Mouse (Mus musculus) stomach, embryonic 15.5 days (tissue): Measurements from ENCODE around the gene Ccdc32. TPM values are rescaled to one million over a fixed set of nuclear protein-coding genes. Genes with fewer than 3 reads are reported as not detected.

Experiments
- ATAC-seq: fragments of 200-750 bp; cut with Nextera tagmentation; 2 replicates; pipeline ENCODE4 v1.8.0; 2017; ENCODE audit warnings: low read depth, moderate number of reproducible peaks, moderate TSS enrichment; ENCODE audit not compliant: insufficient read depth, low FRiP score
- H3K27ac ChIP-seq: fragments of 300-500 bp; sonication (generic); 2 replicates; pipeline ENCODE4 v1.5.1; 2015; ENCODE audit warnings: mild to moderate bottlenecking, inconsistent platforms
- H3K27me3 ChIP-seq: fragments of 300-500 bp; sonication (generic); replicated peaks from 2 replicates; pipeline ENCODE4 v1.6.1; 2015; ENCODE audit warnings: inconsistent platforms
- H3K36me3 ChIP-seq: fragments of 300-500 bp; sonication (generic); 2 replicates; pipeline ENCODE4 v1.6.1; 2015; ENCODE audit warnings: inconsistent platforms
- H3K4me1 ChIP-seq: fragments of 300-500 bp; sonication (generic); 2 replicates; pipeline ENCODE4 v1.6.1; 2015; ENCODE audit warnings: inconsistent platforms
- H3K4me2 ChIP-seq: fragments of 300-500 bp; sonication (generic); 2 replicates; pipeline ENCODE4 v1.6.1; 2015; ENCODE audit warnings: mild to moderate bottlenecking, inconsistent platforms
- H3K4me3 ChIP-seq: fragments of 300-500 bp; sonication (generic); replicated peaks from 2 replicates; pipeline ENCODE4 v1.5.1; 2015; ENCODE audit warnings: inconsistent platforms
- H3K9ac ChIP-seq: fragments of 300-500 bp; sonication (generic); 2 replicates; pipeline ENCODE4 v1.6.1; 2015; ENCODE audit warnings: inconsistent platforms
- H3K9me3 ChIP-seq: fragments of 300-500 bp; sonication (generic); 2 replicates; pipeline ENCODE4 v1.6.1; 2016; ENCODE audit warnings: inconsistent platforms
- WGBS: fragments of 180-500 bp; shearing (Covaris S2); methylation state at CpG from one replicate; pipeline ENCODE4 v1.1.7; 2015; 5-methylcytosine and 5-hydroxymethylcytosine counted together
- polyA plus RNA-seq: library from polyadenylated mRNA; unstranded; fragments of >200 nt; fragmentation: Nextera tagmentation; extraction: Ambion mirVana; gene quantifications from 2 replicates; pipeline ENCODE4 v1.2.1, GENCODE M21; 2015

Gene Ccdc32
- polyA plus RNA-seq, result 22.3 and 24.7 TPM in 2 replicates

GRCm38 (mm10) chr2:119028941-119029551 lies at the start of gene Ccdc32:
TSS of gene Ccdc32 (minus strand) at chr2:119029393.
- no peak within 1 kb of the TSS for H3K27ac ChIP-seq
- peak within 1 kb of the TSS; percentile 62 for H3K4me3 ChIP-seq
- no peaks in the 10 kb centered on the region for H3K27me3 ChIP-seq
- H3K4me1 ChIP-seq, result peaks cover 8% of the 10 kb centered on the region
- peaks cover 5% of the 10 kb centered on the region; the same call in 1 of the 2 replicates for H3K36me3 ChIP-seq
- H3K4me2 ChIP-seq, result peak within 1 kb of the TSS; percentile 66
- under 1% methylated on average over 28 of the region's 28 CpGs for WGBS
- peak; percentile 92 for ATAC-seq
- peak within 1 kb of the TSS; percentile 64 for H3K9ac ChIP-seq
- H3K9me3 ChIP-seq, result no peaks in the 10 kb centered on the region

- H3K4me3 ChIP-seq, result no peak overlapping the region
- ATAC-seq, result no peak
- H3K27ac ChIP-seq, result no peak overlapping the region
- peaks cover 6% of the 10 kb centered on the region for H3K36me3 ChIP-seq
- H3K27me3 ChIP-seq, result no peaks in the 10 kb centered on the region
- no peak overlapping the region for H3K4me2 ChIP-seq
- no peaks in the 10 kb centered on the region for H3K4me1 ChIP-seq
- H3K9ac ChIP-seq, result no peak overlapping the region
- 90% methylated on average over 4 of the region's 4 CpGs for WGBS
- H3K9me3 ChIP-seq, result no peaks in the 10 kb centered on the region
These were observed 43.2 kb upstream of the Ccdc32 start for GRCm38 (mm10) chr2:119072397-119072796.

GRCm38 (mm10) chr2:119060139-119060538 lies 30.9 kb upstream of the Ccdc32 start:
- Histone ChIP-seq H3K36me3 (0 out of 2 replicates have a peak, but pooled peaks cover 4% of the 10 kb centered on the region), H3K4me1 (no peaks in the 10 kb centered on the region), H3K27me3 (no peaks in the 10 kb centered on the region), H3K9me3 (no peaks in the 10 kb centered on the region), H3K4me2 (no peak overlapping the region), H3K9ac (no peak overlapping the region), H3K4me3 (no peak overlapping the region), H3K27ac (no peak overlapping the region)
- ATAC-seq, result no peak
- 87% methylated on average over 2 of the region's 2 CpGs for WGBS

- no peaks in the 10 kb centered on the region for H3K9me3 ChIP-seq
- no peak overlapping the region for H3K27ac ChIP-seq
- no peak overlapping the region for H3K9ac ChIP-seq
- no peaks in the 10 kb centered on the region for H3K36me3 ChIP-seq
- no peak for ATAC-seq
- H3K4me2 ChIP-seq, result no peak overlapping the region
- no peaks in the 10 kb centered on the region for H3K27me3 ChIP-seq
- no peak overlapping the region for H3K4me3 ChIP-seq
- 84% methylated on average over 4 of the region's 4 CpGs for WGBS
- no peaks in the 10 kb centered on the region for H3K4me1 ChIP-seq
These were observed 21.0 kb upstream of the Ccdc32 start for GRCm38 (mm10) chr2:119050132-119050650.

DNA sequence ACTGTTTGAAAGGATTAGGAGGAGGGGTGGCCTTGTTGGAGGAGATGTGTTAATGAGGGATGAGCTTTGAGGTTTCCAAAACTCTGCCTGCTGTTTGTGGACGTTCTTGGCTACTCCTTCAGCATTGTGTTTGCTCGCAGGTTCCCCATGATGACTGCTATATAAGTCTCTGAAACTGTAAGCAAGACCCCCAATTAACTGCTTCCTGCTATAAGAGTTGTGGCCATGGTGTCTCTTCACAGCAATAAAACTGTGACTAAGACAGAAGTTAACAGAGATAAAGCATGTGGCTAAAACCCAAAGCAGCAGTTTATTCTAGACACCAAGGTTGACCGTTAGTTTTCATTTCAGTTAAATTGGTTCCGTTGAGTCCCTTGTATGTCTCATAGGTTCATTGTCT lies 18.7 kb upstream of the Ccdc32 start:
- H3K27me3 ChIP-seq, result no peaks in the 10 kb centered on the region
- WGBS, result 16% methylated on average over 4 of the region's 4 CpGs
- ATAC-seq, result no peak
- no peaks in the 10 kb centered on the region for H3K36me3 ChIP-seq
- H3K27ac ChIP-seq, result no peak overlapping the region; the same call in 1 of the 2 replicates
- peak overlapping the region; percentile 52 for H3K4me2 ChIP-seq
- H3K4me1 ChIP-seq, result no peaks in the 10 kb centered on the region
- H3K9me3 ChIP-seq, result no peaks in the 10 kb centered on the region
- H3K9ac ChIP-seq, result peak overlapping the region; percentile 46; the same call in 1 of the 2 replicates
- peak overlapping the region; percentile 84 for H3K4me3 ChIP-seq

DNA sequence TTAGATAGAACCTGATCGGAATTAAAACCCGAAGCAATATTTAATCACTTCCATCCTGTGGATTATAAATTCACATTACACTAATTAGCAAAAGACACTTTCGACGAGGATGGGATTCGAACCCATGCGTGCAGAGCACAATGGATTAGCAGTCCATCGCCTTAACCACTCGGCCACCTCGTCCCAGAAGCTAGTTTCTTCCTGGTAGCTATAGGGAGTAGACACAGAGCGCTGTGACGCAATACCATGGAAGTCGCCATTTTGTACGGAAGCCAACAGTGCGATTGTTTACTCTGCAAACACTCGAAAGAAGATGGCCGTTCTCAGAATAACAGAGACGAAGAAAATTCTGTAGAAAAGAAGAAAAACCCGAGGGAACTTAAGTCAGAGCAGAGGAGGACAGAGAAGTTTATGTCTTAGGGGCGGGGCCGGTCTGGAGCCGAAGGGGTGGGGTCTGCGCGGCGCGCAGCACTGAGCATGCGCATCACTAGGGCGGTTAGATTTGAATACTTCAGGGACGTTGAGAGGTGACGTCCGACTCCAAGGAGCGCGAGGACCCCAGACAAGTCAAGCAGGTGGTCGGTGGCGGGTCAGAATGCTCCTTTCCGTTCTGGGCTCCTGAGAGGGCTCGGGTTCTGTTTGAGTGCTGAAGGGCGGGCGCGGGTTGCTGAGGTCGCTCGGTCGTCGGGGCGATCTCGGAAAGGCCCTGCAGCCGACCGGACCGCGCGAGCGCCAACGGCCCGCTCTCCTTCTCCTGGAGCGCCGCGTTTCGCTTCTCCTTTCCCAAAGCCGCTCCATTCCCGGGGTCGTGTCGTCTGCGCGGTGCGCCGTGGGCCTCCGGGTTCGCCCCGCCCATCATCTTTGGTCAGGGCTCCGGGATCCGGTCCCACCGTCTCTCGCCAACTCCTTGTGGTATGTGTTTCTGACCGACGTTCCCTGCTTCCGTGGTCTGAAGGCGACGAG lies 17.7 kb upstream of the Ccdc32 start, which contains the start of gene Knl1:
Knl1 (plus strand) TSS at position 471 of the 963 bp plus-strand sequence.
- peak; percentile 94 for ATAC-seq
- H3K27me3 ChIP-seq, result no peaks in the 10 kb centered on the region
- H3K36me3 ChIP-seq, result no peaks in the 10 kb centered on the region
- peak within 1 kb of the TSS; percentile 77 for H3K27ac ChIP-seq
- peak within 1 kb of the TSS; percentile 46 for H3K9ac ChIP-seq
- H3K4me2 ChIP-seq, result peak within 1 kb of the TSS; percentile 52
- WGBS, result under 1% methylated on average over 77 of the region's 77 CpGs
- no peaks in the 10 kb centered on the region for H3K9me3 ChIP-seq
- H3K4me3 ChIP-seq, result peak within 1 kb of the TSS; percentile 84
- no peaks in the 10 kb centered on the region for H3K4me1 ChIP-seq

DNA sequence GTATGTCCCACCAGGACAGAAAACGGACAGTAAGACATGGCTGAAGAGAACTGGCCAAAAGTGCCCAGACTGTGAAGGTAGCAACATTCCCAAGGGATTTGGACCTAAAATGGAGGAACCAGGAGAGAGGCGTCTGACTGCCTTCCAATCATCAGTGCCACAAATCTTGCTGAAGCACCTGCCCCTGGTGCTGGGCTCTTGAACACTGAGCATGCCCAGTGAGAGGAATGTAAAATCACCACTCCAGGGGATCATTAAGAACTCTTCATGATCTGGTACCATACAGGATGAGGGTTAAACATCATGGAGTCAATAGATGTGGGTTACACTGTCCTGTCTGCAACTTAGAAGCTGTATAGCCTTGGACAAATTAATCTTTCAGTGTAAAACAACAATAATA lies 16.0 kb upstream of the Ccdc32 start:
- no peaks in the 10 kb centered on the region for H3K4me1 ChIP-seq
- no peak overlapping the region for H3K27ac ChIP-seq
- no peaks in the 10 kb centered on the region for H3K27me3 ChIP-seq
- H3K4me2 ChIP-seq, result no peak overlapping the region
- WGBS, result 71% methylated on average over 2 of the region's 2 CpGs
- H3K4me3 ChIP-seq, result no peak overlapping the region
- H3K9me3 ChIP-seq, result no peaks in the 10 kb centered on the region
- no peak overlapping the region for H3K9ac ChIP-seq
- no peaks in the 10 kb centered on the region for H3K36me3 ChIP-seq
- ATAC-seq, result no peak

DNA sequence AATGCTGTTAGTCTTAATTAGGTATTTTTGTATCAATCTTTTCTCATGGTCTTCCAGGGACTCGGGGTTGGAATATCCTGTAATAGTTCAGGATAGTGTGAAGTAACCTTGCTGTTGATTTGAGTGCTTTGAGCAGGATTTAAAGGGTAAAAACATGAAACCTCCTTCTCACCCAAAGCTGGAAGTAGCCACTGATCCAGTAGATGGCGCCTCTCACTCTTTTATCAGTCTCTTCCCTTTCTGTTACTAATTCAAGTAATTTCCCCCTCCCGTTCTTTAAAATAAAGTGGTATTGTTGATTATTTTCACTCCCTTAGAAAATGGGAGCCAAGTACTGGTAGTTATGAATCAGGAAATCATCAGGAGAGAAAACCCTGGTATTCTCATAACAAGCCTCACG lies 11.7 kb upstream of the Ccdc32 start:
- Histone ChIP-seq H3K9ac (no peak overlapping the region), H3K4me2 (no peak overlapping the region), H3K4me3 (no peak overlapping the region), H3K36me3 (peaks cover 15% of the 10 kb centered on the region), H3K4me1 (no peaks in the 10 kb centered on the region), H3K27ac (no peak overlapping the region), H3K9me3 (no peaks in the 10 kb centered on the region), H3K27me3 (no peaks in the 10 kb centered on the region)
- ATAC-seq, result no peak
- 46% methylated on average over 4 of the region's 4 CpGs for WGBS

GRCm38 (mm10) chr2:119035397-119035745 lies 6.2 kb upstream of the Ccdc32 start:
- peak overlapping the region; percentile 94 for H3K4me3 ChIP-seq
- 0 out of 2 replicates have a peak, but pooled peaks have one; percentile 6 for ATAC-seq
- peak overlapping the region; percentile 78 for H3K4me2 ChIP-seq
- peak overlapping the region; percentile 83 for H3K9ac ChIP-seq
- H3K4me1 ChIP-seq, result 0 out of 2 replicates have a peak, but pooled peaks cover 4% of the 10 kb centered on the region
- 8% methylated on average over 7 of the region's 7 CpGs for whole genome bisulfite sequencing
- H3K27ac ChIP-seq, result peak overlapping the region; percentile 88; the same call in 1 of the 2 replicates
- H3K36me3 ChIP-seq, result peaks cover 15% of the 10 kb centered on the region
- H3K9me3 ChIP-seq, result no peaks in the 10 kb centered on the region
- H3K27me3 ChIP-seq, result no peaks in the 10 kb centered on the region

- WGBS, result under 1% methylated on average over 49 of the region's 49 CpGs
- Histone ChIP-seq H3K9me3 (no peaks in the 10 kb centered on the region), H3K4me3 (peak within 1 kb of the TSS; percentile 94), H3K36me3 (peaks cover 15% of the 10 kb centered on the region), H3K9ac (peak within 1 kb of the TSS; percentile 83), H3K4me2 (peak within 1 kb of the TSS; percentile 78), H3K27me3 (no peaks in the 10 kb centered on the region), H3K27ac (peak within 1 kb of the TSS; percentile 88), H3K4me1 (0 out of 2 replicates have a peak, but pooled peaks cover 4% of the 10 kb centered on the region)
- ATAC-seq, result peak; percentile 96
These were observed 5.6 kb upstream of the Ccdc32 start, which contains the start of gene Rpusd2 for GRCm38 (mm10) chr2:119034656-119035396. TSS of gene Rpusd2 (plus strand) at chr2:119034790.

DNA sequence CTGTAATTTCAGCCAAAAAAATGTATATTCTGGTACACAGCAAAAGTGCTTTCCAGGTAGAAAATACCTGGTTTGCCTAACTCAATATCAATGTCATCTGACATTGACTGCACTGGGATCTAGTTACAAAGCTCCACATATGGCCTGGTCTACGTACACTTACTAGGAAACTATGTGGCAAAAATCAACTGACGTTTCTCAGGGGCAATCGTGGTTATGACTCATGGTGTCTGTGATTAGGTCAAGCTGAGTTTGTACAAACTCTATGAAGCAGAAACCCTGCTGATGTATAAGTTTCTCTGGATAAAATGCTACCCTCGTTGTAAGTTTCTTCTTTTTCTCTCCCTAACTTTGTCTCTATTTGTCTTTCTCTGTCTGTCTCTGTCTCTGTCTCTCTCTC lies 3.0 kb upstream of the Ccdc32 start:
- no peak for ATAC-seq
- H3K9me3 ChIP-seq, result no peaks in the 10 kb centered on the region
- no peak overlapping the region for H3K4me3 ChIP-seq
- H3K27ac ChIP-seq, result no peak overlapping the region
- peaks cover 12% of the 10 kb centered on the region for H3K4me1 ChIP-seq
- H3K27me3 ChIP-seq, result no peaks in the 10 kb centered on the region
- 49% methylated on average over 4 of the region's 4 CpGs for WGBS
- H3K9ac ChIP-seq, result no peak overlapping the region
- no peaks in the 10 kb centered on the region for H3K36me3 ChIP-seq
- H3K4me2 ChIP-seq, result no peak overlapping the region
